Mouse (Mus musculus) spleen, adult 2 months (tissue): ENCODE data around the gene Slc26a9.

Experiments
- CTCF ChIP-seq: fragments of 200-500 bp; IDR thresholded peaks from 2 replicates; pipeline ENCODE4 v1.5.1; 2011; ENCODE audit warnings: mild to moderate bottlenecking, inconsistent platforms; ENCODE audit not compliant: insufficient read depth, insufficient read length, insufficient replicate concordance; ENCODE audit errors: extremely low read depth
- POLR2A ChIP-seq: fragments of 200-500 bp; IDR thresholded peaks from 2 replicates; pipeline ENCODE4 v1.6.1; 2011; ENCODE audit warnings: low read depth, low read length, inconsistent platforms

DNA sequence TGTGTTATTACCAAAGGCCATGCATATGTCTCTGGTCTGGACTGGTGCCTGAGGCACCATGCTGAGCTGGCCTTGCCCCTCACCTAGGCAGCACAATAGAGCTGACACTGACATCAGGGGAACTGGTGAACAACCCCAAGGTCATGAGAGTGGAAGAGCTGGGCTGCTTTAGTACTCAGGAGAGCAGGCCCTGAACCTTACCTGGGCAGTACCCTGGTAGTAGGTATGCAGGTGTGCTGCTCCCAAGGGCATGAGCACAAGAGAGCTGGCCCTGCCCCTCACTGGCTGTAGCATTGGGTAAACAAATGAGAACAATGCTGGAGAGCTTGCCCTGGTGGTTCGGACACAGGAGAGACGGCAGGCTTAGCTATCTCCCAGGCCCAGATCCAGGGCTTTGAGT lies 48.5 kb upstream of the Slc26a9 start:
- TF ChIP-seq CTCF (no peak), POLR2A (no peak)
